Mouse (Mus musculus) embryonic fibroblast, embryonic 13.5 days (primary cell): ENCODE measurements around the gene Asb17.

Source experiments
- CTCF ChIP-seq: IDR thresholded peaks from 2 replicates; pipeline ENCODE4 v1.5.1; 2011; ENCODE audit warnings: mild to moderate bottlenecking, control low read depth, low read length, moderate library complexity, borderline replicate concordance; ENCODE audit not compliant: insufficient read depth
- POLR2A ChIP-seq: IDR thresholded peaks from 2 replicates; pipeline ENCODE4 v1.6.1; 2011; ENCODE audit warnings: low read depth, mild to moderate bottlenecking, control low read depth, low read length, moderate library complexity

DNA sequence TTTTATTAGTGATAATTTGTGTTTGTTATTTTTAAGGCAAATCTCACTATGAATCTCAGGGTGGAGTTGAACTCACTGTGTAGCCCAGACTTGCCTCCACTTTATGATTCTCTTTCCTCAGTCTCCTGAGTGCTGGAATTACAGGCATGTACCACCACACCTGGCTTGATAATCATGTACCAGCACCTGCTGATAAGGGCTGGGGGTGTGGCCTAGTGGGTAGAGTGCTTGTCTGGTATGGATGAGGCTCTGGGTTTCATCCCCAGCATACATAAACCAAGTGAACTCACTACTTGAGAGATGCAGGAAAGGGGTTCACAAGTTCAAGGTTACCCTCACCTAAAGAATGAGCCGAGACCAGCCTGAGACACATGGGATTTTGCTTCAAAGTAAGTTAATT, 57.9 kb downstream of the Asb17 start:
- TF ChIP-seq POLR2A (no peak), CTCF (no peak)
